Mouse (Mus musculus) right cerebral cortex, postnatal 4 days (tissue): ENCODE measurements around the gene Polr3c.
"Not testable (repeated sequence)": the region's sequence is repeated elsewhere in the genome, so short reads cannot be mapped to it uniquely, and the experiment has no call there.

ENCODE experiments used
- DNase-seq: peaks from one replicate; pipeline ENCODE4 v3.0.0-alpha.2; 2022

Gene Polr3c

DNA sequence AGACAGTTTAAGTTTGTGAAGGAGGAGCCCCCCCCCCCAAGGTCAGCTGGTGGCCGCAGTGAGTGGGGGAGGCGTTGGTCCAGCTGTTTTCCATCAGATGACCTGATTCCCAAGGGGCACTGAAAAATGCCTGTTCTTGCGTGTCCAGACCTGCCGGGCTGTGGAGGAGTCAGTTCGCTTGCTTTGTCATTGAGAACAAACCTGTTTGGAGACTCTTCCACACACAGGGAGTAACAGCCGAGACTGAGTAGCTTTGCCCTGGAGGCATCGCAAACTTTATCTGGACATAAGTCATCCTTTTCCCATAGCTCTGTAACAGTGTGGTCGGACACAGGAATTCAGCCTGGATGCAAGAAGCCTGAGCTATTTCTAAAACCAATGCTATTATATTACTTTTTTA lies 53.0 kb downstream of the Polr3c start:
- DNase-seq, result no peak

DNA sequence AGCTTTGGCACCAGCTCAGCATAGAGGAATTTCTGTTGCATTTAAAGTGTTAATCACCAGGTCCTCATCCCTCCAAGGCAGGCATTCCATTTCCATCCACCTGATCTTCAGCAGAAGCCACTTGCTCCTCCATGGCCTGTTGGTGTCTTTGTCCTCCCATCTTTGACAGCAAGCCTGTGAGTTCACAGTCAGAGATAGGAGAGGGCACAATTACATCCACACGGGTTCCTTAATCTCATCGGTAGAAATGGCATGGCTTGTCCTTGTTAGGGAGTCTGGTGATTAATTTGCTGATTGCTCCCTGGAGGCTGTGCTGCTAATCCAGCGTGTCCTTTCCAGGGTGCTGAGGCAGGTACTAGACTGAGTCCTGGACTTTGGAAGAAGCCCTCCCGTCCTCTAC lies 53.9 kb downstream of the Polr3c start:
- no peak for DNase-seq

DNA sequence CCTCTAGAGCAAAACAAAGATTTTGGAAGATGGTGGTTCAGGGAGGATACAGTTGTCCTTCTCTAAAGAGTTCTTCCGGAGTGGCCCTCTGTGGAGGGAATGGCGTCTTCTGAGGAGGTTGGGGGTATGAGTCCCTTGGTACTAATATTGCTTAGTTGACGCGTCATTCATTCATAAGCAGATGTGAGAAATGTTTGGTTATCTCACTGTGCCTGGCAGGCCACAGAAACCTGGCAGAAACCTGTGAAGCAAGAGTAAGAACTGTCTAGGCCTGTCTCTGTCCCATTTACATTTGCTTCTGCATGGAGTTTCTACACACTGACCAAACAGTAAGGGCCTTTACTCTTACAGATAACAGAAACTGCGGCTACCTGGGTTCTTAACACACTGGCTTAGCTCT lies 55.9 kb downstream of the Polr3c start:
- no peak for DNase-seq

DNA sequence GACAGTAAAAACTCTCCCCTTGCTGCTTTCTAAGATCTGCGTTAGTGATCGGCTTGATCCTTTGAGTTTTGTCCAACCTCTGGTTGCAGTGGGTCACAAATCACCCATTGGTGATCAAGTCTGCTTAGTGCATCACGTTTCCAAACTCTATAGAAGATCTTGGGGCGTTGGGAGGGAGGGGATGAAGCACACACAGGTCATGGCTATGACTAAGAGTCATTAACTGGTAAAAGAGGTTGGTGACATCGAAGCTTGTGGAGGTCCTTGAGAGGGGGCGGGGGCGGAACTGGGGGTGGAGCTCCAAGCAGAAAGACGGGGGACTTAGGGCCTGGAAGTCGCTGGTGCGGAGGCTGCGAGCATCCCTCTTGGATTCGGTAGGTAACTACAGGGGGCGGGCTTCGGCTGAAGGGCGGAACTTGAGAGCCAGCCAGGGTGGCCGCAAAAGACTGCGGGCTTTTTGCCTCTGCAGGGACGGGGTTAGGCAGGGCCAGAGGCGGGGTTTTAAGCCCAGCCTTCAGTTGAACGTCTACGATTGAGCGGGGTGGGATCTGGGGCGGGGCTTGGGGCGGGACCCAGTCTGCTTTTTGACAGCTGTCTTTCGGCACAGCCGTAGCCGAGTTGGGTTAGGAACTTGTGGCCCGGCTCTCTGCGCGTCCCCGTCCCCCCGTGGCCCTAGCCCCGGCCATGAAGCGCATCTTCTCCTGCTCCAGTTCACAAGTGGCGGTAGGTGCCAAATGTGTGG lies 57.5 kb downstream of the Polr3c start, which contains the start of gene Ankrd35:
Gene Ankrd35, plus strand, starts transcription at position 405 of the 742 bp plus-strand sequence.
- peak; percentile 62 for DNase-seq

DNA sequence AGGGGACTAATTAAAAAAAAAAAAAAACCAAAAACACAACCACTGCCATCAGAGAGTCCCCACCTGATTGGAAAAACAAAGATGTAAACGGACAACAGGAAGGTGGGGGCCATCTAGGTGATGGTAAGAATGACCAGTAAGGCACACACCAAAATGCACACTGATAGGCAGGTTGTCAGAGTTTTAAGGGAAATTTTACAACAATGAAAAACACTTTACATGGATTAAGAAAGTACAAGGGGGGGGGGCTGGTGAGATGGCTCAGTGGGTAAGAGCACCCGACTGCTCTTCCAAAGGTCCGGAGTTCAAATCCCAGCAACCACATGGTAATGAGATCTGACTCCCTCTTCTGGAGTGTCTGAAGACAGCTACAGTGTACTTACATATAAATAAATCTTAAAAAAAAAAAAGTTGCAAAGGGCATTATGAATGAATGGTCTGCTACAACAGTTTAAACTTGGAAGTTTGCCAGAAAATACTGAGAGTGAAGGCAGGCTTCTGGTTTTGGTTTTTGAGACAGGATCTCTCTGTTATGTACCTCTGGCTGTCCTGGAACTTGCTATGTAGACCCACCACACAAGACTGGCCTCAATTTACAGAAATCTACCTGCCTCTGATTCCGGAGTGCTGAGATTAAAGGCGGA lies 58.9 kb downstream of the Polr3c start:
- DNase-seq, result no peak

DNA sequence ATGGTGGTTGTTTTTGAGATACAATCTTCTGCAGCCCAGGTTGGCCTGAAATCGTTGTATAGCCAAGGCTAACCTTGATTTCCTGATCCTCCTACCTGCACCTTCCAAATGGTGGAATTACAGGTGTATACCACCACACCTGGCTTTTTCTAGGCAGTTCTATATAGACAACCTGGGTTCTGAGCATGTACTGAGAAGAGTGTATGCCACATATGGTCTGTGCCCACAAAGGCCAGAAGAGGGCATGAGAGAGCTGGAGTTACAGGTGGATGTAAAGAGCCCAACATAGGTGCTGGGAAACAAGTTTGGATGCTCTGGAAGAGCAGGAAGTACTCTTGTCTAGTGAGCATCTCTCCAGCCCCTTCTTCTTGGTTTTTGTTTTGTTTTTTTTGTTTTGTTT lies 60.1 kb downstream of the Polr3c start:
- no peak for DNase-seq

DNA sequence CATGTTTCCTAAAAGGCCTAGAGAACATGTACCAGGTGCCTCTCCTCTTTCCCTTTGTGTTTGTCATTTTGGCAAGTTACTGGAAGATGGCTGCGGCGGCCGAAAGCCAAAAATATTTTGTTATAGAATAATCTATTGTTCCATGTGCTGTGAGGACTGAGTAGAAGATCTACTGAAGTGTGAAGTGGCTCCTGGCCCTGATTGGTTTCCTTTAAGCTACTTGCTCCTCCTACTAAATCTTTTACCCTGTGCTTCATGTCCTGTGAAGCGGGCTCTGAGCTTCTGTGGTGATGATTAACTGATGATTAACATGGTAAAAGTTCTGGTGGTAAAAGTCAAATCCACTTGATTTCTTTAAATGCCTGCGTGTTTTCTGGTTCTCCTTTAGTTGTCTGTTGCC lies 60.5 kb downstream of the Polr3c start:
- no peak for DNase-seq

DNA sequence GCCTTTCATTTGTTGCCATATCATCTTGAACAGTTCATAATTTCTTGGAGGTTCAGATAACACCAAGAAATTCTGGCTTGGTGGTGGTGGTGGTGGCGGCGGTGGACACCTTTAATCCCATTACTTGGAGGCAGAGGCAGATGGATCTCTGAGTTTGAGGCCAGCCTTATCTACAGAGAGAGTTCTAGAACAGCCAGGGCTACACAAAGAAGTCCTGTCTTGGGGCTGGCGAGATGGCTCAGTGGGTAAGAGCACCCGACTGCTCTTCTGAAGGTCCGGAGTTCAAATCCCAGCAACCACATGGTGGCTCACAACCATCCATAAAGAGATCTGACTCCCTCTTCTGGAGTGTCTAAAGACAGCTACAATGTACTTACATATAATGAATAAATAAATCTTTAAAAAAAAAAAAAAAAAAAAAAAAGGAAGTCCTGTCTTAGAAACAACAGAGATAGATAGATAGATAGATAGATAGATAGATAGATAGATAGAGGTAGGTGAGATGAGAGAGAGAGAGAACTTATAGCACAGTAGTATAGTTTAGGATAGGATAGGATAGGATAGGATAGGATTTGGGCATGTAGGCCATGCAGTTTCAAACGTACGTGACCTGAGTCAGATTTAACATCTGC lies 61.6 kb downstream of the Polr3c start:
- DNase-seq, result not testable (repeated sequence)

DNA sequence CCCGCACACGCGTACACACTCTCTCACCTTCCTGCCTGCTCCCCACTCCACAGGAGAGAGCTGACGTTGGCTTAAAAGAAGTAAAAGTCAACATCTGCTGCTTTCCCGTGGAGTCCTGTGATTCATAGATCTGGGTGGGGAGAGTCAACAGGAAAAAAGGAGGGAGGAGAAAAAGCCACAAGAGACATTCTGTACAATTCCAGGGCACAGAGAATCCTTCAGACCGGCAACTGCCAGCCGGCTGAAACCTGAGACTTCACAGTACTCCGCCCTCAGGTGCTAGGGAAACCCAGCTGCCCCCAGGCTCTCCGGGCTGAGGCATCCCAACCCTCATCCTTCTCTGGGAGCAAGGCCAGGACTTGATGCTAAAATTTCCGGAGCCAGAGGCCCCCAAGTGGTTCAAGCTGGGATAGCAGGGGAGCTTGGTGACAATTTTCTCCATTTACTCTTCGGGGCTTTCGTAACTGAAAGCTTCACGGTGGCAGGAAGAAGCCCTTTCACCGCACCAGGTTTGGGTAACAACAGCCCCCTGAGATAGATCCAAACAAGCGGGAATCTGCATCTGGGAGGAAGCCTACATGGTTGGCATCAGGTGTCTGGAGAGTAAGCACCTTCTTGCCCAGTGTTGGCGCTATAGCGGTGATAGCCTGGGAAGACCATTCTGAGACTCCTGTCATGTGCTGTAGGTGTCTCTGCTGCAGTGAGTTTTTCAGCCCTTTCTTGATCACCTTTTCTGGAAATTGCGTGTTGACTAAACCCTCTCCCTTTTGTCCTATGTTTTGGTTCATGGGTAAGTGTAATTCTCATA lies 63.8 kb downstream of the Polr3c start:
- peak; percentile 92 for DNase-seq

DNA sequence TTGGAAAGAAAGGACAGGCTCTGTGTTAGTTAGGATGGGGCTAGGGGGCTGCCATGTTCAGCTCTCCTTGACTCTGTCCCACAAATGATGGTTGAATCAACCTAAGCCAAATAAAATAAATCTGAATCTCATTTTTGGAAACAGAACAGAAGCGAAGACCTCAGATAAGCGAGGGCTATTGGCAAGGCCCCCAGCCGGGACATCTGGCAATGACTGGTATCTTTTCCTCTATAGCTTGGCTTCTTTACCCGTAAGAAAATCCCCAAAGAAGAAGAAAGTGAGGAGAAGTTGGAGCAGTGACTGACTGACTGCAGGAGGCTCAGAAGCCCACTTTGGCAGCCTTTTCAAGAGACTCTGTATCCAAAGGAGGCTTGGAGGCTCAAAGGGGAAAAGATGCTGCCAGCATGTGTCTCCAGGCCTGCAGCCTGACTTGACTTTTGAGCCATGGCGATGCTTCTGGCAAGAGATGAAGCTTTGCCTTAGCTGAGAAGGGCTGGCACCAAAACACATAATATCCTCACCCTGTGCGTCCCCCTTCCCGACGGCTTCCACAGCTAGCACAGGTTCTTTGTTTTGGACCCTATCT lies 64.6 kb downstream of the Polr3c start:
- DNase-seq, result no peak
